Mouse (Mus musculus): ENCODE data around the gene Rab6b. TPM values are rescaled to one million over a fixed set of nuclear protein-coding genes. Genes with fewer than 3 reads are reported as not detected.

The Rab6b gene
- polyA plus RNA-seq, 1 experiment from 2014 or later, result 2.5 TPM

DNA sequence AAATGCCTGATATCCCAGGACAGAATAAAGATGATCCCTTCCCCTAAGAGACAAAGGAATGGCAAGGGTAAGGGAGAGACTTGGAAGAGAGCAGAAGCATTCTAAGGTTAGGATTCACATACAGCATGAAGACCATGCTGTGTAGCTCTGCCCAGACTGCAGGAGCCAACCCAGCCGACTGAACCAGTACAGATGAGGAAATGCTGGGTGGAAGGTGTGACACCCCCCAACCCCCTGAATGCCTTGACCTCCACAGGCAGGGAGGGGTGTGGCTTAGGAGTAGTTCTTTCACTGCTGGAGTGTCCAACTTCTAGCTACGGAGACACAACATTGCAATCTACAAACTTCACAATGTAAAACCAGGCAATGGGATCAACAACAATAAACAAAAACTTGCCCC is 1.7 kb upstream of the Rab6b start:
- ATAC-seq (replicated peaks; ENCODE audit: insufficient number of reproducible peaks, insufficient read depth, low FRiP score, low read depth), result no peak
- Histone ChIP-seq H3K36me3 (no peaks in the 10 kb centered on the region), H3K9ac (no peak overlapping the region), H3K27ac (no peak overlapping the region), H3K9me3 (replicated peaks) (no peaks in the 10 kb centered on the region), H3K4me1 (replicated peaks) (peaks cover 23% of the 10 kb centered on the region), H3K4me3 (peak overlapping the region; percentile 55; the same call in 1 of the 2 replicates), H3K4me2 (no peak overlapping the region), H3K27me3 (peaks cover 52% of the 10 kb centered on the region)
- WGBS, result 70% methylated on average over 2 of the region's 2 CpGs

GRCm38 (mm10) chr9:103110727-103111501 is 673 bp upstream of the Rab6b start:
- 16% methylated on average over 18 of the region's 18 CpGs for WGBS
- no peak for ATAC-seq (replicated peaks; ENCODE audit: insufficient number of reproducible peaks, insufficient read depth, low FRiP score, low read depth)
- Histone ChIP-seq H3K4me2 (peak overlapping the region; percentile 97), H3K9me3 (replicated peaks) (no peaks in the 10 kb centered on the region), H3K4me3 (peak overlapping the region; percentile 75), H3K36me3 (no peaks in the 10 kb centered on the region), H3K27me3 (peaks cover 53% of the 10 kb centered on the region), H3K4me1 (replicated peaks) (peaks cover 23% of the 10 kb centered on the region), H3K27ac (no peak overlapping the region), H3K9ac (peak overlapping the region; percentile 67)

- Histone ChIP-seq H3K4me1 (replicated peaks) (peaks cover 23% of the 10 kb centered on the region), H3K9ac (peak overlapping the region; percentile 67), H3K4me2 (peak overlapping the region; percentile 97), H3K36me3 (no peaks in the 10 kb centered on the region), H3K4me3 (peak overlapping the region; percentile 75), H3K27me3 (peaks cover 53% of the 10 kb centered on the region), H3K9me3 (replicated peaks) (no peaks in the 10 kb centered on the region), H3K27ac (no peak overlapping the region)
- WGBS, result 2% methylated on average over 34 of the region's 35 CpGs
- ATAC-seq (replicated peaks; ENCODE audit: insufficient number of reproducible peaks, insufficient read depth, low FRiP score, low read depth), result peak; percentile 38
Observed at GRCm38 (mm10) chr9:103112471-103113271, 1.1 kb downstream of the Rab6b start.

DNA sequence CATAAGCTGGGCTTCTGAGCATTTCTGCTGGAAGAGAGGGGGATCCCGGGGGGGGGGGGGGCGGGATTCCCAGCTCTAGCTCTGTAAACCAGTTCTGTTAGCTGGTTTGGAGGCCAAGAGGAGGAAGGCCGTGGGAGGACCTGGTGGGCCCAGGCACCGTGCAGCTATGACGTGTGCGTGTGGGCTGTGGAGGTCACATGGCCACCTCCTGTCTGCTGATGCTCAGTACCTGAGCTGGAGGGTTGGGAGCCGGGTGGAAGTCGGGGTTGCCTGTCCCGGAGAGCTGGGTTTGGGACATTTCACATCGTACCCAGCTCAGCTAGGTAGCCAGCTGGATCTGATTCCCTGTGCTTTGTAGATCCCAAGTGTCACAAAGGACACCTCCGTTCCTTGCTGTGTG is 1.8 kb downstream of the Rab6b start:
- no peaks in the 10 kb centered on the region for H3K9me3 ChIP-seq (replicated peaks)
- WGBS, result 34% methylated on average over 11 of the region's 11 CpGs
- H3K9ac ChIP-seq, result no peak overlapping the region
- H3K36me3 ChIP-seq, result no peaks in the 10 kb centered on the region
- no peak for ATAC-seq (replicated peaks; ENCODE audit: insufficient number of reproducible peaks, insufficient read depth, low FRiP score, low read depth)
- H3K4me3 ChIP-seq, result no peak overlapping the region
- H3K4me2 ChIP-seq, result no peak overlapping the region
- peaks cover 53% of the 10 kb centered on the region for H3K27me3 ChIP-seq
- peaks cover 23% of the 10 kb centered on the region for H3K4me1 ChIP-seq (replicated peaks)
- H3K27ac ChIP-seq, result no peak overlapping the region

DNA sequence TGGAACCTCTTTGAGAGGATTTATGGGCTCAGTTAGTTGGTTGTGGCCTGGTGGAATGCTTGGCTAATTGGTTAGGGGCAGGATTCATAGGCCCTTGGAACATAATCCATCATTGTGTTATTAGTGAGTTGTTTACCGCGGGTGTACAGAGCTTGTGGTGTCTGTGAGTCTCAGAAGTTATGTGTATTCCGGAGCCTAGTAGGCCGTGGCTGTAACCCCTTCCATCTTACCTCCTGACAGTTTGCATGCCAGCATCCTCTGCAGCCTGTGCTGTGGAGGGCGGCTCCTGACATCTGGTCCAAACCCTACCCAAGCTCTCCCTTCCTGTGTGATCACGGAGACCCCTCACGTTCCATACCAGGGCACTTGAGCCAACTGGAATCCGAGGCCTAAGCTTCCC is 2.7 kb downstream of the Rab6b start:
- Histone ChIP-seq H3K27me3 (peaks cover 56% of the 10 kb centered on the region), H3K9ac (no peak overlapping the region), H3K9me3 (replicated peaks) (no peaks in the 10 kb centered on the region), H3K4me2 (no peak overlapping the region), H3K4me1 (replicated peaks) (peaks cover 20% of the 10 kb centered on the region), H3K27ac (no peak overlapping the region), H3K36me3 (no peaks in the 10 kb centered on the region), H3K4me3 (no peak overlapping the region)
- ATAC-seq (replicated peaks; ENCODE audit: insufficient number of reproducible peaks, insufficient read depth, low FRiP score, low read depth), result no peak
- 81% methylated on average over 8 of the region's 8 CpGs for WGBS

DNA sequence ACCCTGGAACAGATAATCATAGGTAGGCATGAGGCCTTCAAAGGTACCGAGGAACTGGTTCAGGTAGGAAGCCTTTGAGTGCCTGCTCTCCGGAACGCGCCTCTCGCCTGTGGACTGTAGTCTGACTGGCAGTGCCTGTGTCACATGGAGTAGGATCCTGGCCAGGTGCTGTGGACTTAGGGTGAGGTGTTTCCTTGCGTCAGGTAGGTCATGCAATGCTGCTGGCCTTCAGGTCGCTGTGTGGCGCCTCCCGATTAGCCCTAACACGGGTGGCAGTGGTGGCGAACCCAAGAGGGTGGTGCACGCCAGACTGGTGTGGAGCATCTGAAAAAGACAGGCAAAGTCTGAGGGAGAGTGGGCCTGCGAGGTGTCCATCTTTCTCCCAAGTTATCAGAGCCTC is 3.3 kb downstream of the Rab6b start:
- peaks cover 19% of the 10 kb centered on the region for H3K4me1 ChIP-seq (replicated peaks)
- no peaks in the 10 kb centered on the region for H3K36me3 ChIP-seq
- peaks cover 59% of the 10 kb centered on the region for H3K27me3 ChIP-seq
- H3K27ac ChIP-seq, result no peak overlapping the region
- H3K4me2 ChIP-seq, result no peak overlapping the region
- WGBS, result 90% methylated on average over 13 of the region's 13 CpGs
- H3K9ac ChIP-seq, result no peak overlapping the region
- H3K9me3 ChIP-seq (replicated peaks), result no peaks in the 10 kb centered on the region
- ATAC-seq (replicated peaks; ENCODE audit: insufficient number of reproducible peaks, insufficient read depth, low FRiP score, low read depth), result no peak
- no peak overlapping the region for H3K4me3 ChIP-seq

- ATAC-seq (replicated peaks; ENCODE audit: insufficient number of reproducible peaks, insufficient read depth, low FRiP score, low read depth), result no peak
- Histone ChIP-seq H3K9ac (no peak overlapping the region), H3K36me3 (no peaks in the 10 kb centered on the region), H3K4me3 (no peak overlapping the region), H3K27me3 (peaks cover 39% of the 10 kb centered on the region), H3K4me2 (no peak overlapping the region), H3K4me1 (replicated peaks) (peaks cover 11% of the 10 kb centered on the region), H3K9me3 (replicated peaks) (no peaks in the 10 kb centered on the region), H3K27ac (no peak overlapping the region)
- 67% methylated on average over 4 of the region's 4 CpGs for WGBS
Observed at GRCm38 (mm10) chr9:103116941-103117340, 5.4 kb downstream of the Rab6b start.

GRCm38 (mm10) chr9:103117495-103117894 is 5.9 kb downstream of the Rab6b start:
- no peak for ATAC-seq (replicated peaks; ENCODE audit: insufficient number of reproducible peaks, insufficient read depth, low FRiP score, low read depth)
- no peak overlapping the region for H3K4me3 ChIP-seq
- 66% methylated on average over 5 of the region's 5 CpGs for WGBS
- no peaks in the 10 kb centered on the region for H3K9me3 ChIP-seq (replicated peaks)
- peaks cover 33% of the 10 kb centered on the region for H3K27me3 ChIP-seq
- H3K27ac ChIP-seq, result no peak overlapping the region
- H3K36me3 ChIP-seq, result no peaks in the 10 kb centered on the region
- no peak overlapping the region for H3K9ac ChIP-seq
- no peak overlapping the region for H3K4me2 ChIP-seq
- H3K4me1 ChIP-seq (replicated peaks), result peaks cover 6% of the 10 kb centered on the region

DNA sequence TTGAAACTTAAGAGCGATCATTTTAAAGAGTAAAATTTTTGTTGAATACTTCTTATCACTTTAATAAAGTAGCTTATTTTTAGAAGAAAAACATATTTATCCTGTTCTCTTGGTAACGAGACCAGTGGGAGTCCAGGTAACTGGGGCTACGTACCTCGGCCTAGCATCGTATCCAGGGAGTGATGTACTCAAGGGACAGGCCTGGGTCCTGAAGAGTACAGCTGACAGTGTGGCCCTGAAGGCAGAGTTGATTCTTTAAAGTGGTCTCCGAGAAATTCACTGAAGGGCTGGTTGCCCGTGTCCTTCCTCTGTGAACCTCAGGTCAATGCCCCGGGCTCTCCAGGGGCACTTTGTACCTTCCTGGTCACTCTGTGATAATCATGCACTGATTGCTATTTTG is 6.4 kb downstream of the Rab6b start:
- 91% methylated on average over 8 of the region's 8 CpGs for WGBS
- Histone ChIP-seq H3K4me3 (no peak overlapping the region), H3K36me3 (no peaks in the 10 kb centered on the region), H3K9me3 (replicated peaks) (no peaks in the 10 kb centered on the region), H3K27me3 (peaks cover 29% of the 10 kb centered on the region), H3K27ac (no peak overlapping the region), H3K9ac (no peak overlapping the region), H3K4me1 (replicated peaks) (peaks cover under 1% of the 10 kb centered on the region), H3K4me2 (no peak overlapping the region)
- no peak for ATAC-seq (replicated peaks; ENCODE audit: insufficient number of reproducible peaks, insufficient read depth, low FRiP score, low read depth)

DNA sequence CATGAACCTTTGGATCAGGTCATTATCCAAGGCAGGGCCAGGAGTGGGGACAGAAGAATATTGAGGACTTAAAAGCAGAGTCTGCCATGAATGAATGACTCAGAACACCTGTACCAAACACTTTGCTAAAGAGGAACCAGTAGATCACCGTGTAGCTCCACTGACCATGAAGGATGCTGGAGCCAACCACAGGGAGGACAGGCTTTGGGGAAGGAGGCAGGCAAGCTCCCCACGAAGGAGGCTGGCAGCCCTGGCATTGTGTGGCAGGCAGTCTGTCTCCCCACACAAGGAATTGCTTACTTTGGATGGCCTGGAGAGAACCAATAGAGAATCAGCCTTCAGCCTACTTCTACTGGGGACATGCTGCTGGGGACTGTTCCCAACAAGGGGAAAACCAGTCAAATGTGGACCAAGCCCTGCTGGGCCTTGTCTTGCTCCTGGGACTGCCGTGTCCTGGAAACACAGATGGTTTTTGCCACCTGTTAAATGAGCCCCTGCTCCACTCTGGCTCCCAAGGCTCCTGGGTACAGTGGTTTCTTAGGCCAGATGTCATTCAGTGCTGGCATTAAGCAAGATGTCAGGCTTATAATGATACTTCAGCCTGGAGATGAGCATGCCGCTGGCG is 7.2 kb downstream of the Rab6b start:
- no peak overlapping the region for H3K4me2 ChIP-seq
- H3K36me3 ChIP-seq, result no peaks in the 10 kb centered on the region
- WGBS, result 89% methylated on average over 5 of the region's 5 CpGs
- H3K27ac ChIP-seq, result no peak overlapping the region
- H3K4me1 ChIP-seq (replicated peaks), result no peaks in the 10 kb centered on the region
- no peak overlapping the region for H3K9ac ChIP-seq
- peaks cover 21% of the 10 kb centered on the region for H3K27me3 ChIP-seq
- no peak for ATAC-seq (replicated peaks; ENCODE audit: insufficient number of reproducible peaks, insufficient read depth, low FRiP score, low read depth)
- H3K4me3 ChIP-seq, result no peak overlapping the region
- no peaks in the 10 kb centered on the region for H3K9me3 ChIP-seq (replicated peaks)

GRCm38 (mm10) chr9:103119781-103120180 is 8.2 kb downstream of the Rab6b start:
- H3K9me3 ChIP-seq (replicated peaks), result no peaks in the 10 kb centered on the region
- peaks cover 11% of the 10 kb centered on the region for H3K27me3 ChIP-seq
- ATAC-seq (replicated peaks; ENCODE audit: insufficient number of reproducible peaks, insufficient read depth, low FRiP score, low read depth), result no peak
- H3K4me1 ChIP-seq (replicated peaks), result no peaks in the 10 kb centered on the region
- no peaks in the 10 kb centered on the region for H3K36me3 ChIP-seq
- H3K4me3 ChIP-seq, result no peak overlapping the region
- no peak overlapping the region for H3K27ac ChIP-seq
- no peak overlapping the region for H3K9ac ChIP-seq
- no peak overlapping the region for H3K4me2 ChIP-seq
- 86% methylated on average over 9 of the region's 9 CpGs for WGBS
